Mouse (Mus musculus): ENCODE measurements around the gene Samd9l. TPM values are rescaled to one million over a fixed set of nuclear protein-coding genes. Genes with fewer than 3 reads are reported as not detected.
"Not testable (repeated sequence)": the region's sequence is repeated elsewhere in the genome, so short reads cannot be mapped to it uniquely, and the experiment has no call there.

The Samd9l gene
- polyA plus RNA-seq, 1 experiment from 2014 or later = 7.1 TPM

GRCm38 (mm10) chr6:3369527-3369926 is 29.8 kb downstream of the Samd9l start:
- no peak for ATAC-seq (replicated peaks; ENCODE audit: low FRiP score, low TSS enrichment, low read depth)
- Histone ChIP-seq H3K27ac (ENCODE audit: low read depth) (no peak overlapping the region), H3K4me3 (ENCODE audit: low read depth, low read length) (no peak overlapping the region), H3K9ac (ENCODE audit: low read length) (no peak overlapping the region), H3K27me3 (replicated peaks; ENCODE audit: control insufficient read depth, insufficient read depth, low read length) (no peaks in the 10 kb centered on the region), H3K4me2 (ENCODE audit: low read length) (no peak overlapping the region), H3K36me3 (ENCODE audit: control insufficient read depth, insufficient read depth, low read length) (no peaks in the 10 kb centered on the region), H3K4me1 (replicated peaks; ENCODE audit: control insufficient read depth, insufficient read depth, low read length) (no peaks in the 10 kb centered on the region), H3K9me3 (ENCODE audit: control insufficient read depth, low read length) (no peaks in the 10 kb centered on the region)
- no peak for DNase-seq (ENCODE audit: low spot score)
- WGBS = 83% methylated on average over 8 of the region's 8 CpGs

DNA sequence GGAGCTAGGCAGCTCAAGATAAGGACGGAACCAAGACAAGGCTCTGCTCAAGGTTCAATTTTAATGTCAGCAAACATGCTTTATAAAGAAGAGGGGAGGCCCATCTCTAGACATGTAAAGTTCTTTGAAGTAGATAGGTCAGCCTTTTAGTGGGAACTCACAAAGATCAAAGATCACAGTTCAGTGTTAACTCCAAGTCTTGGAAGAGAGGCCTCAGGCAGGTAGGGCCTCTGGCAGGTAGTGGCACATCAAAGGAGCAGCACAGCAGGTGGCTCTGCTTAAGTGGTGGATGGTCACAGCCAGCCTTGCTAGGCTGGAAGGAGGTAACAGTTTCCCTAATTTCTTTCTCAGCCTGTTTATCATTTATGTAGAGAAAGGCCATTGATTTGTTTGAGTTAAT is 33.8 kb downstream of the Samd9l start:
- 79% methylated on average over 1 of the region's 1 CpGs for WGBS
- not testable (repeated sequence) for H3K27me3 ChIP-seq (replicated peaks; ENCODE audit: control insufficient read depth, insufficient read depth, low read length); DNase-seq (ENCODE audit: low spot score); H3K4me3 ChIP-seq (ENCODE audit: low read depth, low read length); H3K27ac ChIP-seq (ENCODE audit: low read depth); H3K36me3 ChIP-seq (ENCODE audit: control insufficient read depth, insufficient read depth, low read length); H3K4me2 ChIP-seq (ENCODE audit: low read length); H3K9me3 ChIP-seq (ENCODE audit: control insufficient read depth, low read length); H3K4me1 ChIP-seq (replicated peaks; ENCODE audit: control insufficient read depth, insufficient read depth, low read length); H3K9ac ChIP-seq (ENCODE audit: low read length); ATAC-seq (replicated peaks; ENCODE audit: low FRiP score, low TSS enrichment, low read depth)

GRCm38 (mm10) chr6:3345924-3346597 is 53.3 kb downstream of the Samd9l start:
- not testable (repeated sequence) for H3K36me3 ChIP-seq (ENCODE audit: control insufficient read depth, insufficient read depth, low read length); H3K4me1 ChIP-seq (replicated peaks; ENCODE audit: control insufficient read depth, insufficient read depth, low read length); H3K27me3 ChIP-seq (replicated peaks; ENCODE audit: control insufficient read depth, insufficient read depth, low read length); H3K9ac ChIP-seq (ENCODE audit: low read length); H3K9me3 ChIP-seq (ENCODE audit: control insufficient read depth, low read length); H3K27ac ChIP-seq (ENCODE audit: low read depth)
- WGBS = 5% methylated on average over 1 of the region's 1 CpGs
- DNase-seq (ENCODE audit: low spot score) (peak; percentile 64), ATAC-seq (replicated peaks; ENCODE audit: low FRiP score, low TSS enrichment, low read depth) (0 out of 2 replicates have a peak, but pooled peaks have one; percentile 56)
- H3K4me3 ChIP-seq (ENCODE audit: low read depth, low read length) = 0 out of 2 replicates have a peak overlapping the region, but pooled peaks have one; percentile 13
- peak overlapping the region; percentile 20; the same call in 1 of the 2 replicates for H3K4me2 ChIP-seq (ENCODE audit: low read length)

- H3K27ac ChIP-seq (ENCODE audit: low read depth); H3K9me3 ChIP-seq (ENCODE audit: control insufficient read depth, low read length); H3K36me3 ChIP-seq (ENCODE audit: control insufficient read depth, insufficient read depth, low read length); H3K27me3 ChIP-seq (replicated peaks; ENCODE audit: control insufficient read depth, insufficient read depth, low read length); H3K4me1 ChIP-seq (replicated peaks; ENCODE audit: control insufficient read depth, insufficient read depth, low read length); DNase-seq (ENCODE audit: low spot score); H3K4me3 ChIP-seq (ENCODE audit: low read depth, low read length); ATAC-seq (replicated peaks; ENCODE audit: low FRiP score, low TSS enrichment, low read depth); H3K9ac ChIP-seq (ENCODE audit: low read length): not testable (repeated sequence)
- H3K4me2 ChIP-seq (ENCODE audit: low read length) = peak overlapping the region; percentile 20; the same call in 1 of the 2 replicates
- 44% methylated on average over 2 of the region's 4 CpGs for WGBS
These were observed 54.2 kb downstream of the Samd9l start for GRCm38 (mm10) chr6:3345043-3345639.

GRCm38 (mm10) chr6:3343603-3344247 is 55.6 kb downstream of the Samd9l start:
- H3K9me3 ChIP-seq (ENCODE audit: control insufficient read depth, low read length); DNase-seq (ENCODE audit: low spot score); H3K4me2 ChIP-seq (ENCODE audit: low read length); H3K36me3 ChIP-seq (ENCODE audit: control insufficient read depth, insufficient read depth, low read length); H3K9ac ChIP-seq (ENCODE audit: low read length); H3K4me3 ChIP-seq (ENCODE audit: low read depth, low read length); H3K27me3 ChIP-seq (replicated peaks; ENCODE audit: control insufficient read depth, insufficient read depth, low read length); ATAC-seq (replicated peaks; ENCODE audit: low FRiP score, low TSS enrichment, low read depth); H3K4me1 ChIP-seq (replicated peaks; ENCODE audit: control insufficient read depth, insufficient read depth, low read length): not testable (repeated sequence)
- H3K27ac ChIP-seq (ENCODE audit: low read depth) = peak overlapping the region; percentile 38; the same call in 1 of the 2 replicates
- 76% methylated on average over 1 of the region's 1 CpGs for WGBS

DNA sequence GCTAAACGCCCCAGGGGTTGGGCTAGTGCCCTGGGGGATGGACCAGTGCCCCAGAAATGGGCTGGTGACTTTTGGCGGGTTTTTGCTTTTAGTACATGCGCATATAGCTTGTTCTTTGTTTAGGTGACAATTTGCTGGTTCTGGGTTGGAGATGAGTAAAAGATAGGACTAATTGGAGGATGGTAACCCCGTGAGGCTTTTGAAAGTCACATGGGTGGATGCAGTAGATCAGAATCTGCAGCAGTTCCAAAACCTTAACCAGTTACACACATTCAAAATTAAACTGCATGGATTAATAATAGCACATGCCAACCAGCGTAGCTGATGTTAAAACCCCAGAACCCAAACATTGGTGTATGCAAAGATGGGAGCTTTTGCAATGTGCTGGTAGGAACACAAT is 57.9 kb downstream of the Samd9l start:
- H3K4me3 ChIP-seq (ENCODE audit: low read depth, low read length) = no peak overlapping the region
- no peaks in the 10 kb centered on the region for H3K36me3 ChIP-seq (ENCODE audit: control insufficient read depth, insufficient read depth, low read length)
- no peak overlapping the region; the same call in 1 of the 2 replicates for H3K27ac ChIP-seq (ENCODE audit: low read depth)
- no peaks in the 10 kb centered on the region for H3K27me3 ChIP-seq (replicated peaks; ENCODE audit: control insufficient read depth, insufficient read depth, low read length)
- peak overlapping the region; percentile 34 for H3K4me2 ChIP-seq (ENCODE audit: low read length)
- WGBS = 43% methylated on average over 5 of the region's 5 CpGs
- DNase-seq (ENCODE audit: low spot score) = no peak
- H3K9me3 ChIP-seq (ENCODE audit: control insufficient read depth, low read length) = no peaks in the 10 kb centered on the region
- H3K9ac ChIP-seq (ENCODE audit: low read length) = no peak overlapping the region
- no peaks in the 10 kb centered on the region for H3K4me1 ChIP-seq (replicated peaks; ENCODE audit: control insufficient read depth, insufficient read depth, low read length)
- no peak for ATAC-seq (replicated peaks; ENCODE audit: low FRiP score, low TSS enrichment, low read depth)

GRCm38 (mm10) chr6:3340928-3341327 is 58.4 kb downstream of the Samd9l start:
- Histone ChIP-seq H3K4me3 (ENCODE audit: low read depth, low read length) (peak overlapping the region; percentile 15; the same call in 1 of the 2 replicates), H3K4me2 (ENCODE audit: low read length) (peak overlapping the region; percentile 34), H3K27ac (ENCODE audit: low read depth) (peak overlapping the region; percentile 43; the same call in 1 of the 2 replicates)
- DNase-seq (ENCODE audit: low spot score); H3K4me1 ChIP-seq (replicated peaks; ENCODE audit: control insufficient read depth, insufficient read depth, low read length); H3K36me3 ChIP-seq (ENCODE audit: control insufficient read depth, insufficient read depth, low read length); H3K9me3 ChIP-seq (ENCODE audit: control insufficient read depth, low read length); H3K27me3 ChIP-seq (replicated peaks; ENCODE audit: control insufficient read depth, insufficient read depth, low read length); H3K9ac ChIP-seq (ENCODE audit: low read length): not testable (repeated sequence)
- peak; percentile 78; the same call in 1 of the 2 replicates for ATAC-seq (replicated peaks; ENCODE audit: low FRiP score, low TSS enrichment, low read depth)
- WGBS = 25% methylated on average over 10 of the region's 10 CpGs

- not testable (repeated sequence) for H3K27me3 ChIP-seq (replicated peaks; ENCODE audit: control insufficient read depth, insufficient read depth, low read length); H3K9ac ChIP-seq (ENCODE audit: low read length); H3K27ac ChIP-seq (ENCODE audit: low read depth); H3K36me3 ChIP-seq (ENCODE audit: control insufficient read depth, insufficient read depth, low read length); H3K4me2 ChIP-seq (ENCODE audit: low read length); H3K4me1 ChIP-seq (replicated peaks; ENCODE audit: control insufficient read depth, insufficient read depth, low read length); ATAC-seq (replicated peaks; ENCODE audit: low FRiP score, low TSS enrichment, low read depth); DNase-seq (ENCODE audit: low spot score); H3K4me3 ChIP-seq (ENCODE audit: low read depth, low read length); H3K9me3 ChIP-seq (ENCODE audit: control insufficient read depth, low read length)
- WGBS = 78% methylated on average over 6 of the region's 6 CpGs
These were observed 60.2 kb downstream of the Samd9l start for GRCm38 (mm10) chr6:3339131-3339530.

All from intestine, embryonic 14.5 days (tissue).